Mouse (Mus musculus) ES-CJ7 (cell line): ENCODE data around the gene Rnf5.

Experiments used
- DNase-seq: peaks from one replicate; pipeline ENCODE4 v3.0.0; 2011; ENCODE audit warnings: low read depth, low spot score

Gene Rnf5

DNA sequence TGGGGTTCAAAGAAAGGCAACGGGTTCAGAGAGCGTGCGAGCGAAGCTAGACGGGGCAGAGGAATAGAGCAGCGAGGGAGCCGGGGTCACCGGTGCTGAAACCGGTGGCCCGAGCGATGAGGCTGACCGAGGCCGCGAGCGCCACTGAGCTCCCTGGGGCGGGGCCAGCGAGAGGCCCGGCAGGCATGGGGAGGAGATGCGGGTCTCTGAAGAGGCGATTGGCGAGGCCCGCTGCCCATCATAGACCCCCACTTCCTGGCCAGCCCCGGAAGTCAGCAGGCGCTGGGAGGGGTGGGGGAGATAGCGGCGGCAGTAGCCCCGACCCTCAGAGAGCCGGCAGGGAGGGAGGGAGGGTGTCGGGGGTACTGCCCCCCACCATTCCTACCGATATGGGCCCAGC lies 2.1 kb upstream of the Rnf5 start:
- DNase-seq, result peak; percentile 94

DNA sequence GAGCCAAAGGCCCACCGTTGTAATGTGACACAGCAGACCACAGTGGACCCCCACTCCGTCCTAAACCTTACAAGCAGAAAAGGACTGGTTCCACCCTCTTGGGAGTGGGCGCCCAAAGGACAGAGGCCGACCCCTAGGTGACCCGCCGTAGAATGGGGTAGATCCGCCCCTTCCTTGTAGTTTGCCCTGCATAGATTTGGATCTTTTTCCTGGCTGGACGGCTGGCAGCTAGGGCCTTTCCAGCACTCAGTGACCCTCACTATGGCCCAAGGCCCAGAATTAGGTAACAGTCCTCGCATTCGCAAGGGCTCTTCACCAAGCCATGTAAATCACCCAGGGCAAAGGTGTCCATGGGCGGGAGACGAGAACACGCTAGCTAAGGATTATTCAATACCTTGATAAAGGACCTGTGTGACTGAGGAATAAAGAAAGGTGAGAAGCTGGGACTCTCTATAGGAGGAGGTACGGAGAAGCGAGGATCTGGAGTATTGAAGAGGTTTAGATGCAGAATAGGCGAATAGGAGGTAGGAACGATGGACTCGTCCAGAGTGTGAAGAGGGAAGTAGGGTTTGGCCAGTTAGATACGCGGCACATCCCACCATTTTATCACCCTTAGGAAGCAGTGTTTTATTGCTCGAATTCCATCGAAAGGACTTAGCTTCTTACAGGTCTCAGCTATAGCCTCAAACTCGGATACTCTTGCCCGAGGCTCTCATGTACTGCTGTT lies 1.2 kb upstream of the Rnf5 start:
- no peak for DNase-seq

DNA sequence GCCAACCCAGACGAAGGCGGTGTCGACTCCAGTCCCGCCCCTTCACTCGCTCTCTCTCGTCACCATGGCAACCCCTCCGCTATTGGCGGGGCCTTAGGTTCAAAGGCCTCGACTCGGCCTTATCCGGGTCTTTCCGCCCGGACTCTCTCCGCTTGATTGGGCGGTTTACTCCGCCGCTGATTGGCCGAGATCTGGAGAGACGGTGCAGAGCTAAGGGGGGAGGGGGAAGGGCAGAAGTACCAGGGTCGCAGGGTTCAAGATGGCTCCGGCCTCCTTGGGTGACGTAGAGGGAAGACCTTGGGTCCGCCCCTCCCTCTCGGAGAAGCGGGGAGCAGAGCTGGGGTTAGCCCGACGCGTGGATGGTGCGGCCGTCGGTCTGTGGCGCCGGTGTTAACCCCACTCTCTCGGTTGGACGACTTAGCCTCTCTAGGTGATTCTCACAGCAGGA lies 595 bp upstream of the Rnf5 start, which contains the start of gene Agpat1:
Gene Agpat1, plus strand, starts transcription at position 202 of the 448 bp plus-strand sequence.
- peak; percentile 100 for DNase-seq

DNA sequence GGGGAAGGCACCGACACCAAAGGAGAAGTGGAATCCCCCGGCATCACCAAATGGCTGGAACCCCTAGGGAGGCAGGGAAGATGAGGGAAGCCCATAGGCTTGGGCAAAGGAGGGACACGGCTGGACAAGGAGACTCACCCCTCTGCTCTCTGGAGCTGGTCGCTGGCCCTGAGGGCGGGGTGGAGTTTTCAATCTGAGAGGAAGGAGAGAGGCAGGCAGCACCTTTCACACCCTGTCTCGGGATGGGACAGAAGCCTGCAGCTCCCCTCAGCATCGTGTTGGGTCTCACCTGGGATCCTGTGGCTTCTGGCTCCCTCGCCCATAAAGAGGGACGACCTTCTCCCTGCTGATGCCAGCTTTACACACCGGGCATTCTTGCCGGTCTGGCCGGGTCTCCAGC lies 1.7 kb downstream of the Rnf5 start:
- no peak for DNase-seq

DNA sequence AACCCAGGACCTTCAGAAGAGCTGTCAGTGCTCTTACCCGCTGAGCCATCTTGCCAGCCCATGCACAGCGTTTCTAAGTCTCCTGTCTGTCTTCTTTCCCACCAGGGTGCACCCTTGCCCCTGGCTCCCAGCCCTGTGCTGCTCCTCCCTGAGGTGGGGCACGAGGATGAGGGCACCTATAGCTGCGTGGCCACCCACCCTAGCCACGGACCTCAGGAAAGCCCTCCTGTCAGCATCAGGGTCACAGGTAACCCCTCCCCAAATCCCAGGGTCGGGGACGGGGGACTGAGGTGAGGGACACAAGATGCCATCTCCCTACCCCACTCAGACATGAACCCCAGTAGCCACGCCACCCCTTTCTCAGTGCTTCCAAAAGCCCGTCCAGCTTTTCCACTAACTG lies 3.6 kb downstream of the Rnf5 start:
- DNase-seq, result no peak

DNA sequence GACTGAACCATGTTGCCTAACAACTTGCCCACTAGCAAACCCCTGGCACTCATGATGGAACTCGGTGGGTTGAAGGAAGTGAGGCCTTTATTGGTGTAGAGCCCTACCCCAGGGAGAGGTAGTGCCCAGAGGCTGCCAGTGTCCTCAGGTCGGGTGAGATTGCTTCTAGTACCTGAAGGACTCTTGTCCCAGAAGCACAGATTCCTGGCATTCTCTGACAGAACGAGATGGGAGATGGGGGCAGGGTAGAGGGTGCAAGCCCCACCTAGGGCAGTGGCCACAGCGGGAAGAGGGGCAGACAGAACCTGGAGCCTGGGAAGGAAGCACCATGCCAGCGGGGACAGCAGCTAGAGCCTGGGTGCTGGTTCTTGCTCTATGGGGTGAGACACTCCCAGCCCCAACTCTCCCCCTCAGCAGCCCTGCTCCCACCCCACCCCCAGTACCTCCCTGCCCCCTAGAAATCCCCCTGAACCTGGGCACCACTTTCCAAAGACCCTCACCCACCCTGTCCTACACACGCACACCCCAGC lies 5.9 kb downstream of the Rnf5 start, which contains the start of gene Ager:
Gene Ager, plus strand, starts transcription at position 297 of the 530 bp plus-strand sequence.
- DNase-seq, result no peak

DNA sequence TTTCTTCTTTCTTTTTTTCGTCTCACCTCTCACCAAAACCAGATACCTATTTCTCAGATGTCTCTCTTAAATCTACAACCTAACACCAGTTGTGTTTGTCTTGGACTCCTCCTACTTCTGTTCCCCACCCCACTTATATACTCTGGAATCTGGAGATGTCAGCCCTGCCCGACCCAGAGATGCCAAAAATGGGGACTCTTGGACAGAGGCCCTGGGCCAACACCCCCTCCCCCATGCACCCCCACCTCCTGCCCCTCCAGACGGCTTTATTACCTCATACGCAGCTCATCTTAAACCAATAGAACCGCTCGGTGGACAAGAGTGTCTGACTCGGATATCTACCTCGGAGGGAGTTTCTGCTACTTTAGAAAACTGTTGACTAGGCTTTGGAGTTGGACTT lies 7.4 kb downstream of the Rnf5 start:
- no peak for DNase-seq

DNA sequence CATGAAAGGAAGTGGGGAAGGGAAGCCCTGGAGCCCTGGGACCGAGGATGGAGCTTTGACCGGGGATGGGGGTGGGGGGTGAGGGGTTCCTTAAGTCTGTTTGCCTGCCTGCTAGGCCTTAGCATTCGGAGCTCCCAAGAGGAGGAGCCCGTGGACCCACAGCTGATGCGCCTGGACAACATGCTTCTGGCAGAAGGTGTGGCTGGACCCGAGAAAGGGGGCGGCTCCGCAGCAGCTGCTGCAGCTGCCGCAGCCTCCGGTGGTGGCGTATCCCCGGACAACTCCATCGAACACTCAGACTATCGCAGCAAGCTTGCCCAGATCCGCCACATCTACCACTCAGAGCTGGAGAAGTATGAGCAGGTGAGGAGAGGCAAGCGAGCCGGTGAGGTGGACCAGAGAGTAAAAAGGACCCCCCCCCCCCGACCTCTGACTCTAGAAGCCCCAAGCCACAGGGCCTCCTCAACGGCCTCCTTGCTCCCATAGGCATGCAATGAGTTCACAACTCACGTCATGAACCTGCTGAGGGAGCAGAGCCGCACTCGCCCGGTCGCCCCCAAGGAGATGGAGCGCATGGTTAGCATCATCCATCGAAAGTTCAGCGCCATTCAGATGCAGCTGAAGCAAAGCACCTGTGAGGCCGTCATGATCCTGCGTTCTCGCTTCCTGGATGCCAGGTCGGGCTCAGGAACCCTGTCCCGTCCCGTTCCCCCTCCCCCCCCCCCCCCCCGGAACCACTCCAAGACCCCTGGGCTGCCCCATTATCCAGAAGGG lies 9.6 kb downstream of the Rnf5 start:
- no peak for DNase-seq

DNA sequence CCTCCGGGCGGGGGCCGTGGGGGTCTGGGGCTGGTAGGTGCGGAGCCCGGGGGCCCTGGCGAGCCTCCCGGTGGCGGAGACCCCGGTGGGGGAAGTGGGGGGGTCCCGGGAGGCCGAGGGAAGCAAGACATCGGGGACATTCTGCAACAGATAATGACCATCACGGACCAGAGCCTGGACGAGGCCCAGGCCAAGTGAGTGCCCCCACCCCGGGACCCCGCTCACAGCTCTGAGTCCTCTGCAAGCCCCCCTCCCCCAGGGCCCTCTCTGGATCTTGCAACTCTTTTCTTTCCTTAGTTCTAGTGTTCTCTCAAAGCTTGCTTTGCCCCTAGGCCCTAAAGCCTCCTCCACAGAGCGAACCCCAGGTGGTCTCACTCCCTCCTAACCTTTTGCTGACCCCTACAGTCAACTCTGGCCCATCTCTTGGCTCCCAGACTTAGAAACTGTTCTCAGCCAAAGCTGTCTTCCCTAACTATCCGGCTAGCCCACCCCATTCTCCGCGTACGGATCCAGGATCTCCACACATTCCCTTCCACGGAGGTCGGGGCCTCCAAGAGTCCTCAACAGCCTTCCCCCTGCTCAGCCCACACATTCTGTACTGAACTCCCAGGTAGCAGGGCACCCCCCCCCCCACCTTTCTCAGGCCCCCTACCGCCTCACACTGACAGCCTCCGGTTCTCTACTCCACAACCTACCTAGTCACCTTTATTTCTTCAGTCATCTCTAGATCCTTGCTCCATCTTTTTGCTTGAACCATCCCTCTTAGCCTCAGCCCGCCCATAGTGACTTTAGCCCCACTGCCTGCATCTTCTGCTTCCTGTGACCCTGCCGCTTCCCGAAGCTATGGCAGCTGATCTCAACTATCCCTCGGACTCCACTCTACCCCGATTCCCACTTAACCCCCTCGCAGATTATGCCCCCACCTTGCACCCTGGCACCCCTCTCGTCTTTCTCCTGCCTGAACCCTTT lies 10.6 kb downstream of the Rnf5 start:
- DNase-seq, result peak; percentile 86

DNA sequence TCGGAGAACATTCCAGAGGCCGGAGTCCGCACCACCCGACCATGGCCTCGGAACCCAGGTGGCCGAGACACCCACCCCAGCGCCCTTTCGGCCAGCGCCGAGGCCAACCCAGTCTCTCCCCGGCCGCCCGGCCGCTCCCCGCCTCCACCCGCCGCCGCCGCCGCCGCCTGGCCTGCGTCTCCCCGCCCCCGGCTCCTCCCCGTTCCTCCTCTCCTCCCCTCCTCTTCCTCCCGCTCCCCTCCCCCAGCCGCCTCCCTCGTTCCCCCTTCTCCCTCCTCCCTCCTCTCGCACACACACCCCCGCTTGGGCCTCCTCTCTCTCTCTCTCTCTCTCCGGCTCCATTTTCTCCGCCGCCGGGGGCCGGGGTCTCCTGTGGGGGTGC lies 11.5 kb downstream of the Rnf5 start:
- DNase-seq, result peak; percentile 78

DNA sequence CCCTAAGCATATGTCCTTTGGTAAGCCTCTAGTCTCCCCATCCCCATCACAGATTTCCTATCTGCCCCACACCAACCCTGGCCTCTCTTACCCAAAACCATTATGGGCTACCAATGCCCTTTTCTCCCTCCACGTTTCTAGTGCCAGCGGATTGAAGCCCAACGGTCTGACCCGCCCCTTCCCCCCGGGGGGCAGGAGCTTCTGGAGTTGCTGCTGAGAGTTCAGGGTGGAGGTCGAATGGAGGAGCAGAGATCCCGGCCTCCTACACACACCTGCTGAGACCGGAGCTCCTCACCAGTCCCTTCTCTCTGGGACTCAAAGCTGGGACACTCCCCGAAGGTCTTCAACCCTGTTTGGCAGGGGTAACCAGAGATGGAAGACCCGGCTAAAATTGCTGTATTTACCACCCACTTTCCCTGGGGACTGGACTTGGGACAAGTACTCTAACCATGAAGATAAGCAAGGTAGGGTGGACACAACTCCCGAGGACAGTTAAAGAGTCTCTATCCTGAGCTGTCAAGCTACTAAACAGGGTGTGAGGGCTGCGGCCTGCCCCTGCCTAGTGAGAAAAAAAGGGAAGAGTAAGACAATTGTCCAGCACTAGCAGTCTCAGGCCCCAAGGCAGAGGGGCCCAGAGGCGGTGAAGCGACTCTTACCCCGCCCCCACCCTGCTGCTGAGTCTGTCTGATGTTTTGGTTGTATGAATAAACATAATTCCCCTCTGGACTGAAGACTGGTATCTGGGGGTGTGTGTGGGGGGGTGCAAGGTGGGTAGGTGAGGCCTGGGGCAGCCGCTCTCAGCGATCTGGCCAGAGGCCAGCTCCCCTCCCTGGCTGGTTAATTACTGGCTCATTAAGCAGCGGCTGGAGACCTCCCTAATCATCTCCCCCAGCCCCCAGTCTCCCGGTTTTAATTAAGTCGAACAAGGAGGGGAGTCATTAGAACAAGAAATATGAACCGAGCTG lies 12.2 kb downstream of the Rnf5 start, which contains the start of gene Pbx2:
Gene Pbx2, plus strand, starts transcription at position 238 of the 965 bp plus-strand sequence.
- peak; percentile 43 for DNase-seq

DNA sequence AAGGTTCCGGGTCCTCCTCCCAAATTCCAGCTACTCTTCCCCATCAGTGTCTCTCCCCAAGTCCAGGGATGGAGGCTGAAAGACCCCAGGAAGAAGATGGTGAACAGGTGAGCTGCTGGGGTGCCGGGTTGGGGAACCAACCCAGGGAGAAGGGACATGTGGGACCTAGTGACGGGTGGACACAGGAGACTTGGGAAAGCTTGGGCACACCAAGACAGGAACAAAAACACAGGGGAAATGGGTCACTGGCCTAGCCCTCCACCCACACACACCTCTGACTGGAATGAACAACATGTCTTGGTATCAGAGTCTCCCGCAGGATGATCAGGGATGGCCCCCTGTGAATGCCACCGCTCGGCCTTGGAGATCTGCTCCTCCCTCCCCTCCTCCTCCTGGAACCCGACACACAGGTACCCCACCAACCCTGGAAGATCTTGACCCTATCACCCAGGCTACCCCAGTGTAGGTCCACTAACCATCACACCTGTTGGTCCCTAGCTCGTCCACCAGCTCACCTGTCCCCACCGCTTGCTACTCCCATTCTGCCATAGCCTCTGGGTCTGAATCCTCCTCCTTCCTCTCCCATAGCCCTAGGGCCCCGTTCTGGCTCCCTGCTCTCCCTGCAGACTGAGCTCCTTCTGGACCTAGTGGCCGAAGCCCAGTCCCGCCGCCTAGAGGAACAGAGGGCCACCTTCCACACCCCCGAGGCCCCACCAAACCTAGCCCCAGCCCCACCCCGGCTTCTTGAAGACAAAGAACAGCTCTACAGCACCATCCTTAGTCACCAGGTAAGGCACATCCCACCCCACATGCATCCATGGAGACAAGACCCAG lies 13.1 kb downstream of the Rnf5 start:
- no peak for DNase-seq

DNA sequence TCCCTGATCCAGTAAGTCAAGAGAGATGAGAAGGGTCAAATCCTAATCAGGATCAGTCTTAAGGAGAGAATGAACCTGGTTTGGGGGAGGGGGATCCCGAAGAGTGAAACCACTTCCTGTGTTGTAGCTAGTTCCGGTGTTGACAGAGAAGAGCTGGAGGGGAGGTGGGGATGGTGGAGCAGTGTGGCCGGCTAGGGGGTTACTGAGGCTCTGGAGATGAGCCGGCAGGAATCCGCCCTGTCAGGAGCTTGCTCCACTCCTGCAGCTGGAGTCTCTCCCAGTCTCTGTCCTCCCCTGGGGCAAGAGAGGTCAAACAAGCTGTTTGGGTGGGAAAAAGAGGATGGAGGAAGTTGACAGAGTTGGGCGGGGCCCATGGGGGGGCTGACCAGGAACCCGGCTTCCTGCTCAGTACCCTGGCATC lies 13.8 kb downstream of the Rnf5 start, which contains the start of gene Gpsm3:
Gene Gpsm3, plus strand, starts transcription at position 126 of the 421 bp plus-strand sequence.
- peak; percentile 70 for DNase-seq

DNA sequence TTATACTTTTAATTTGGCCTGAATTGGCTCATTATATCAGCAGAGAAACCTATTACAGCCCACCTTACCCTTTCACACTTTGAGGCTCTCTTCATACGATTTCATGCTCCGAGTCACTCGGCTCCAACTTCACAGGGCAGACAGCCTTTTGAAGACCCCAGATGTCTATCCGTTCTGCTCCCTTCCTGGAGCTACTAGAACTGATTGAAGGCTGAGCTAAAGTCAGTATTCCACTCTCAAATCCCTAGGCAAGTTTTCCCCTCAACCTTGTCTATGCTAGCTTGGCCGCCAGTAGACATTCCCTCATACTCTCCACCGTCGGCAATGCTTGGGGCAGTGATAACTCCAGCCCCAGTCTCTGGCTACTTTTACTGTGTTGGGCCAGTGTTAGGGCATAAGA lies 14.3 kb downstream of the Rnf5 start:
- DNase-seq, result no peak

DNA sequence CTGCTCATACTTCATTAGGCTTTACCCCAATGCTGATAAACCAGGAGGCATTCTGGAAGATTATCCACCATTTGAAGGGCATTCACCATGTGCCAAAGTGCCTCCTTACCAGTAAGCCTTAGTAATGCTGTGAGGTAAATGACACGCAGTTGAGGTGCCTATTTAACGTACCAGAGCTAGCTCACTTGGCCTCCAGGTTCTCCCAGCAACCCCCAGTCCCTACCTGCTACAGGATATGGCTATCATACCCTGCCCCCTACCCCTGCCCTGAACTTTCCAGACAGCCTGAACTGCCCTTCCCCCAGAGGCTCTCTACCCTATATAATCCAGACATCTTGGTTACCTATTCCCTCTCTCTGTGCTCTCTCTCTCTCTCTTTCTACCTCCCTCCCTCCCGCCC lies 14.7 kb downstream of the Rnf5 start:
- DNase-seq, result no peak

DNA sequence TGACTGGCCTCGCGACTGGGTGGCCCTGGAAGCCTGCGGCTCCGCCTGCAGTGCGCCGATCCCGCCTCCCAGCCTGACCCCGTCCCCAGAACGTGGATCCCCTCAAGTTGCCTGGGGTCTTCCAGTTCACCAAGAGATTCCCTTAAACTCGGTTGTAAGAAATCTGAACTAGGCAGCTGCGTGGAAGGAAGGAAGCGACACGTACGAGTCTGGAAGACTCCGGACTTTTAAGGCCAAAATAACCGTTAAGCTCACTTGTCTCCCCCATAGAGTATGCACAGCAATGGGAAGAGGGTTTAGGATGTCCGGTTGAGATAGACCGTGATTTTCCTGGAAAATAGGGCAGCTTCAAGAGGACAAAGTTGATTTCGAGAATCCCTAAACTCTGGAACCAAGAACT lies 15.7 kb downstream of the Rnf5 start:
- DNase-seq, result no peak

DNA sequence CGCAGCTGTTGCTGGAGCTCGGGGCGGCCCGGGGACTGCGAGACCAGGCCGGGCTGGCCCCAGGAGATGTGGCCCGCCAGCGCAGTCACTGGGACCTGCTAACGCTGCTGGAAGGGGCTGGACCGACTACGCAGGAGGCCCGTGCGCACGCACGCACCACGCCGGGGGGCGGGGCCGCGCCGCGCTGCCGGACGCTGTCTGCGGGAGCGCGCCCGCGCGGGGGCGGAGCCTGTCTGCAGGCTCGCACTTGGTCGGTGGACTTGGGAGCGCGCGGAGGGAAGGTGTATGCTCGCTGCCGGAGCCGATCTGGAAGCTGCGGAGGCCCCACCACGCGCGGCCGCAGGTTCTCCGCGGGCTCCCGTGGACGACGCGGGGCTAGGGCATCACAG lies 16.1 kb downstream of the Rnf5 start:
- peak; percentile 92 for DNase-seq

DNA sequence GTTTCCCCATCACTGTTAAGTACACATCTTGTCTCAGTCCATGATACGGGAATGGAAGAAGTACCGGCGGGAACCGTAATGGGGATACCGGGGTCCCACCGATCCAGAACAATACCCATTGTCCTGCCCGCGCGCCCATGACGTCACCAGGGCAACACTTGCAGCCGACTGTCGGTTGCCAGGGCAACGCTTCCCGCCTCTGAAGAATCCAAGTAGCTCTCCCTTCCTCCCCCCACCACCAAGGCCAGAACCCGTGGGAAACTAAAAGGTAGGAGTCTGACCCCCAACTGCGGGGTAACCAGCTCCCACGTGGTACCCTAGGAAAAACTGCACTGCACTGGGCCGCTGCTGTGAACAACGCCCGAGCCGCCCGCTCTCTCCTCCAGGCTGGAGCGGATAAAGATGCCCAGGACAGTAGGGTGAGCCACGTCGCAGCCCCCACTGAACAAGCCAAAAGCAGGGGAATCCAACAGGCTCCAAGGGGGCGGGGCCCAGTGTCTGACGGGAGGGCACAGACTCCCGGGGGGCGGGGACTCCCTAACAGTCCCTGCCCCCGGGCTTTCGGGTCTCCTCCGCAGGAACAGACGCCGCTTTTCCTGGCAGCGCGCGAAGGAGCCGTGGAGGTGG lies 16.6 kb downstream of the Rnf5 start:
- peak; percentile 88 for DNase-seq
